Mouse (Mus musculus): ENCODE results near the gene Slc25a25.

DNA sequence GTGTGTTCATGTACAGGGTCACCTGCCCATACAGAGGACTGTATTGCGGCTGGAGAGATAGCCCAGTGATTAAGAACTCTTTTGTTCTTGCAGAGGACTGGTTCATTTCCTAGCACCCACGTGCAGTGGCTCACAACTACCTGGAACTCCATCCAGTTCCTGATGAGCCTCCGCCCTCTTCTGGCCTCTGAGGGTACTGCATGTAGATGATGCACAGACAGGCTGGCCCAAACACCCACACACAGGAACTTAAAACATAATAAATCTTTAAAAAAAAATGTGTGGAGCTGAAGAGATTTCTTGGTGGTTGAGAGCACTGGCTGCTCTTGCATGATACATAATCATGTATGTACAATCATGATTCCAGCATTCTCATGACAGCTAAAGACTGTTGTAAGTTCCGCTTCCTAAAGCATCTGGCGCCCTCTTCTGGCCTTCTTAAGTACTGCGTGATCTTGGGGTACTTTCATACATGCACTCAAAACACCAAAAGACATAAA, 35.9 kb upstream of the Slc25a25 start:
- TF ChIP-seq EP300 (IDR thresholded peaks at IDR 0.05; ENCODE audit: insufficient read depth, low read depth, low read length) (0 out of 2 replicates have a peak, but pooled peaks have one; percentile 28), POLR2A (IDR thresholded peaks at IDR 0.05; ENCODE audit: insufficient read depth, low read length) (no peak), CTCF (IDR thresholded peaks at IDR 0.05; ENCODE audit: low read depth, low read length) (peak; percentile 83)
